Mouse (Mus musculus) ovary, postnatal 14 days (tissue): ENCODE data around the gene Map3k12.

Experiments used
- DNase-seq: peaks from one replicate; pipeline ENCODE4 v3.0.0; 2022; ENCODE audit warnings: low spot score

Map3k12 gene

GRCm38 (mm10) chr15:102516728-102517404, at the start of gene Map3k12:
Gene Map3k12 (minus strand): TSS chr15:102517064.
- peak; percentile 64 for DNase-seq

GRCm38 (mm10) chr15:102563681-102564080, 46.8 kb upstream of the Map3k12 start:
- DNase-seq, result no peak

- DNase-seq, result no peak
These were observed 46.2 kb upstream of the Map3k12 start for GRCm38 (mm10) chr15:102563061-102563460.

- DNase-seq, result no peak
These were observed 45.6 kb upstream of the Map3k12 start for GRCm38 (mm10) chr15:102562491-102562890.

- DNase-seq, result no peak
These were observed 40.7 kb upstream of the Map3k12 start for GRCm38 (mm10) chr15:102557580-102557979.

GRCm38 (mm10) chr15:102555581-102555980, 38.7 kb upstream of the Map3k12 start:
- no peak for DNase-seq

GRCm38 (mm10) chr15:102552599-102552998, 35.7 kb upstream of the Map3k12 start:
- no peak for DNase-seq

- DNase-seq, result no peak
These were observed 30.6 kb upstream of the Map3k12 start for GRCm38 (mm10) chr15:102547478-102547877.

GRCm38 (mm10) chr15:102546677-102547427, 30.0 kb upstream of the Map3k12 start:
- peak; percentile 44 for DNase-seq

GRCm38 (mm10) chr15:102546246-102546645, 29.4 kb upstream of the Map3k12 start:
- no peak for DNase-seq

- no peak for DNase-seq
These were observed 27.9 kb upstream of the Map3k12 start for GRCm38 (mm10) chr15:102544801-102545200.

- no peak for DNase-seq
These were observed 17.1 kb upstream of the Map3k12 start for GRCm38 (mm10) chr15:102533926-102534325.

- DNase-seq, result no peak
These were observed 15.4 kb upstream of the Map3k12 start for GRCm38 (mm10) chr15:102532106-102532900.

GRCm38 (mm10) chr15:102531586-102531985, 14.7 kb upstream of the Map3k12 start:
- DNase-seq, result no peak

GRCm38 (mm10) chr15:102530566-102530965, 13.7 kb upstream of the Map3k12 start:
- no peak for DNase-seq

- DNase-seq, result no peak
These were observed 11.5 kb upstream of the Map3k12 start for GRCm38 (mm10) chr15:102528396-102528795.

- no peak for DNase-seq
These were observed 11.1 kb upstream of the Map3k12 start for GRCm38 (mm10) chr15:102527936-102528335.

GRCm38 (mm10) chr15:102526111-102527002, 9.5 kb upstream of the Map3k12 start:
- DNase-seq, result no peak

- DNase-seq, result peak; percentile 69
These were observed 8.1 kb upstream of the Map3k12 start, which contains the start of gene Npff for GRCm38 (mm10) chr15:102524892-102525485. Gene Npff (minus strand): TSS chr15:102524942.

GRCm38 (mm10) chr15:102521480-102521879, 4.6 kb upstream of the Map3k12 start:
- no peak for DNase-seq

- DNase-seq, result no peak
These were observed 3.6 kb upstream of the Map3k12 start for GRCm38 (mm10) chr15:102520416-102520815.
